Mouse (Mus musculus) B cell, adult 2 months (primary cell): ENCODE measurements at regions not wholly inside any gene's neighbourhood (a gene's known extent, or its start where the extent isn't known, plus 50 kb on each side); places are given as distances from the start of the nearest gene placed in this dataset.

Experiments used
- DNase-seq, 2 experiments: peaks; one replicate each; pipeline ENCODE4 v3.0.0; 2022

GRCm38 (mm10) chr3:101749841-101750240 is 98.9 kb downstream of the Mab21l3 start:
- DNase-seq: no peak

- DNase-seq: no peak
Measured at GRCm38 (mm10) chr3:101749031-101749632, 99.6 kb downstream of the Mab21l3 start.

GRCm38 (mm10) chr3:101748186-101748585 is 100.6 kb downstream of the Mab21l3 start:
- DNase-seq: no peak

- DNase-seq: no peak
Measured at GRCm38 (mm10) chr3:101740906-101741305, 107.9 kb downstream of the Mab21l3 start.

- no peak for DNase-seq
Measured at GRCm38 (mm10) chr3:101737197-101737596, 111.6 kb downstream of the Mab21l3 start.

GRCm38 (mm10) chr3:101729044-101729443 is 119.7 kb downstream of the Mab21l3 start:
- no peak for DNase-seq

GRCm38 (mm10) chr3:101722926-101723325 is 118.4 kb upstream of the Atp1a1 start:
- DNase-seq: no peak

GRCm38 (mm10) chr3:101722001-101722400 is 117.5 kb upstream of the Atp1a1 start:
- no peak for DNase-seq

GRCm38 (mm10) chr3:101715416-101715815 is 110.9 kb upstream of the Atp1a1 start:
- DNase-seq: no peak

- DNase-seq: no peak
Measured at GRCm38 (mm10) chr3:101714810-101715209, 110.3 kb upstream of the Atp1a1 start.

- DNase-seq: no peak
Measured at GRCm38 (mm10) chr3:101713669-101714068, 109.2 kb upstream of the Atp1a1 start.

GRCm38 (mm10) chr3:101713138-101713638 is 108.7 kb upstream of the Atp1a1 start:
- no peak for DNase-seq

- no peak for DNase-seq
Measured at GRCm38 (mm10) chr3:101712666-101713065, 108.2 kb upstream of the Atp1a1 start.

- no peak for DNase-seq
Measured at GRCm38 (mm10) chr3:101711594-101712171, 107.2 kb upstream of the Atp1a1 start.

GRCm38 (mm10) chr3:101709379-101709970 is 105.0 kb upstream of the Atp1a1 start:
- no peak for DNase-seq

- DNase-seq: no peak
Measured at GRCm38 (mm10) chr3:101708821-101709220, 104.3 kb upstream of the Atp1a1 start.

- DNase-seq: no peak
Measured at GRCm38 (mm10) chr3:101704919-101705318, 100.4 kb upstream of the Atp1a1 start.

- no peak for DNase-seq
Measured at GRCm38 (mm10) chr3:101704326-101704725, 99.8 kb upstream of the Atp1a1 start.

GRCm38 (mm10) chr3:101701763-101702173 is 97.3 kb upstream of the Atp1a1 start:
- DNase-seq: no peak

- no peak for DNase-seq
Measured at GRCm38 (mm10) chr3:101700974-101701610, 96.6 kb upstream of the Atp1a1 start.

- DNase-seq: no peak
Measured at GRCm38 (mm10) chr3:101699929-101700681, 95.6 kb upstream of the Atp1a1 start.

GRCm38 (mm10) chr3:101696832-101697231 is 92.3 kb upstream of the Atp1a1 start:
- DNase-seq: no peak

- DNase-seq: no peak
Measured at GRCm38 (mm10) chr3:101694311-101694710, 89.8 kb upstream of the Atp1a1 start.
